Mouse (Mus musculus) small intestine, adult 2 months (tissue): ENCODE results near the gene Map2k5. TPM values are rescaled to one million over a fixed set of nuclear protein-coding genes. Genes with fewer than 3 reads are reported as not detected.
A peak's percentile ranks its signal among the peaks of the same experiment; 100 is the strongest.

Source experiments
- H3K27ac ChIP-seq: fragments of 200-500 bp; 2 replicates; pipeline ENCODE4 v1.5.1; 2012; ENCODE audit warnings: low read depth, low read length, control low read depth, inconsistent platforms; ENCODE audit not compliant: insufficient read depth
- H3K27me3 ChIP-seq: fragments of 200-500 bp; 2 replicates; pipeline ENCODE4 v1.6.1; 2012; ENCODE audit warnings: mild to moderate bottlenecking, moderate library complexity, low read length, inconsistent platforms; ENCODE audit not compliant: control insufficient read depth, insufficient read depth
- H3K36me3 ChIP-seq: fragments of 200-500 bp; 2 replicates; pipeline ENCODE4 v1.6.1; 2012; ENCODE audit warnings: mild to moderate bottlenecking, low read length, control low read depth, inconsistent platforms; ENCODE audit not compliant: control insufficient read depth, insufficient read depth
- H3K4me1 ChIP-seq: fragments of 200-500 bp; 2 replicates; pipeline ENCODE4 v1.6.1; 2012; ENCODE audit warnings: low read length, inconsistent platforms, mixed read lengths; ENCODE audit not compliant: control insufficient read depth, insufficient read depth, insufficient read length
- H3K4me3 ChIP-seq: fragments of 200-500 bp; 2 replicates; pipeline ENCODE4 v1.5.1; 2012; ENCODE audit warnings: low read depth, mild to moderate bottlenecking, control low read depth, inconsistent platforms, low read length, moderate library complexity
- CTCF ChIP-seq: fragments of 200-500 bp; IDR thresholded peaks from 2 replicates; pipeline ENCODE4 v1.5.1; 2012; ENCODE audit warnings: low read depth, mild to moderate bottlenecking, control low read depth, inconsistent platforms, low read length, moderate library complexity, mixed read lengths; ENCODE audit not compliant: insufficient replicate concordance, insufficient read length; ENCODE audit errors: extremely low read depth
- POLR2A ChIP-seq: fragments of 200-500 bp; IDR thresholded peaks from 2 replicates; pipeline ENCODE4 v1.6.1; 2012; ENCODE audit warnings: low read depth, mild to moderate bottlenecking, control low read depth, inconsistent platforms, low read length, moderate library complexity
- WGBS: fragments of 180-500 bp; shearing (Covaris S2); methylation state at CpG from one replicate; pipeline ENCODE4 v1.1.7; 2018; 5-methylcytosine and 5-hydroxymethylcytosine counted together
- polyA plus RNA-seq: library from polyadenylated mRNA; depleted of rRNA; stranded (reverse); fragments of >200 nt; gene quantifications from 2 replicates; pipeline ENCODE4 v1.2.3, GENCODE M21; 2012

The Map2k5 gene
- polyA plus RNA-seq, 1 experiment, result 26.7 TPM

- TF ChIP-seq CTCF (no peak), POLR2A (no peak)
- peaks cover 8% of the 10 kb centered on the region; the same call in 1 of the 2 replicates for H3K36me3 ChIP-seq
- no peaks in the 10 kb centered on the region for H3K27me3 ChIP-seq
- no peak overlapping the region for H3K27ac ChIP-seq
- H3K4me3 ChIP-seq, result no peak overlapping the region
- 47% methylated on average over 6 of the region's 6 CpGs for WGBS
- peaks cover 7% of the 10 kb centered on the region for H3K4me1 ChIP-seq
These were observed 31.7 kb downstream of the Map2k5 start for GRCm38 (mm10) chr9:63346029-63346428.

- no peak for TF ChIP-seq CTCF
- no peak for TF ChIP-seq POLR2A
- H3K4me3 ChIP-seq, result no peak overlapping the region
- H3K27ac ChIP-seq, result no peak overlapping the region
- H3K4me1 ChIP-seq, result peaks cover 6% of the 10 kb centered on the region
- peaks cover 15% of the 10 kb centered on the region for H3K36me3 ChIP-seq
- no peaks in the 10 kb centered on the region for H3K27me3 ChIP-seq
- 89% methylated on average over 3 of the region's 3 CpGs for WGBS
These were observed 35.9 kb downstream of the Map2k5 start for GRCm38 (mm10) chr9:63341761-63342160.

GRCm38 (mm10) chr9:63339256-63339655 lies 38.4 kb downstream of the Map2k5 start:
- Histone ChIP-seq H3K36me3 (peaks cover 19% of the 10 kb centered on the region), H3K4me3 (no peak overlapping the region), H3K27ac (no peak overlapping the region), H3K4me1 (no peaks in the 10 kb centered on the region), H3K27me3 (no peaks in the 10 kb centered on the region)
- no peak for TF ChIP-seq POLR2A
- no peak for TF ChIP-seq CTCF
- WGBS, result 90% methylated on average over 6 of the region's 6 CpGs

GRCm38 (mm10) chr9:63338716-63339115 lies 39.0 kb downstream of the Map2k5 start:
- TF ChIP-seq CTCF (no peak), POLR2A (no peak)
- H3K27me3 ChIP-seq, result no peaks in the 10 kb centered on the region
- no peaks in the 10 kb centered on the region for H3K4me1 ChIP-seq
- 94% methylated on average over 6 of the region's 6 CpGs for WGBS
- peaks cover 19% of the 10 kb centered on the region for H3K36me3 ChIP-seq
- no peak overlapping the region for H3K4me3 ChIP-seq
- no peak overlapping the region for H3K27ac ChIP-seq

- Histone ChIP-seq H3K27me3 (no peaks in the 10 kb centered on the region), H3K4me3 (no peak overlapping the region), H3K36me3 (peaks cover 11% of the 10 kb centered on the region), H3K4me1 (no peaks in the 10 kb centered on the region), H3K27ac (no peak overlapping the region)
- TF ChIP-seq POLR2A, result no peak
- no peak for TF ChIP-seq CTCF
- 95% methylated on average over 4 of the region's 4 CpGs for WGBS
These were observed 41.9 kb downstream of the Map2k5 start for GRCm38 (mm10) chr9:63335816-63336215.

- peaks cover 13% of the 10 kb centered on the region for H3K36me3 ChIP-seq
- H3K4me1 ChIP-seq, result no peaks in the 10 kb centered on the region
- TF ChIP-seq CTCF, result peak; percentile 21; the same call in 1 of the 2 replicates
- TF ChIP-seq POLR2A, result no peak
- H3K4me3 ChIP-seq, result no peak overlapping the region
- H3K27ac ChIP-seq, result no peak overlapping the region
- WGBS, result 98% methylated on average over 2 of the region's 2 CpGs
- H3K27me3 ChIP-seq, result no peaks in the 10 kb centered on the region
These were observed 44.6 kb downstream of the Map2k5 start for GRCm38 (mm10) chr9:63333074-63333473.

GRCm38 (mm10) chr9:63331246-63331645 lies 46.5 kb downstream of the Map2k5 start:
- peaks cover 4% of the 10 kb centered on the region; the same call in 1 of the 2 replicates for H3K36me3 ChIP-seq
- WGBS, result 97% methylated on average over 6 of the region's 6 CpGs
- no peak for TF ChIP-seq CTCF
- no peak for TF ChIP-seq POLR2A

More at GRCm38 (mm10) chr9:63331246-63331645, 46.5 kb downstream of the Map2k5 start:
- no peaks in the 10 kb centered on the region for H3K27me3 ChIP-seq
- no peak overlapping the region for H3K4me3 ChIP-seq
- no peaks in the 10 kb centered on the region; the same call in 1 of the 2 replicates for H3K4me1 ChIP-seq
- H3K27ac ChIP-seq, result no peak overlapping the region
